In genomic region chr11:59307422-59308163, GRCm38 (mm10) we compare ENCODE assay signal across 8 mouse cellular contexts. TPM values are rescaled to one million over a fixed set of nuclear protein-coding genes. Genes with fewer than 3 reads are reported as not detected.
DNase-seq lines count a peak whose midpoint lies in the region; ATAC-seq lines count a peak whose summit lies in the region.

No protein-coding gene starts in this region.

- peak overlapping the region; percentile 66 for H3K4me3 ChIP-seq in embryonic facial prominence, embryonic 11.5 days (ENCODE audit: low read depth, low read length)
- peak overlapping the region; percentile 61 for H3K4me3 ChIP-seq in heart, embryonic 11.5 days (ENCODE audit: low read depth, low read length)
- H3K4me3 ChIP-seq in kidney, embryonic 15.5 days (replicated peaks), result peak overlapping the region; percentile 68
- H3K4me3 ChIP-seq in liver, embryonic 13.5 days (replicated peaks), result peak overlapping the region; percentile 54

- H3K27ac ChIP-seq in embryonic facial prominence, embryonic 11.5 days (replicated peaks; ENCODE audit: low read depth, low read length), result no peak overlapping the region
- H3K27ac ChIP-seq in heart, embryonic 11.5 days (ENCODE audit: low read depth, low read length), result no peak overlapping the region
- peak overlapping the region; percentile 71 for H3K27ac ChIP-seq in kidney, embryonic 15.5 days
- H3K27ac ChIP-seq in liver, embryonic 13.5 days, result no peak overlapping the region

- peak overlapping the region; percentile 96 for H3K4me2 ChIP-seq in embryonic facial prominence, embryonic 11.5 days (ENCODE audit: low read depth, low read length)
- peak overlapping the region; percentile 94 for H3K4me2 ChIP-seq in heart, embryonic 11.5 days
- H3K4me2 ChIP-seq in kidney, embryonic 15.5 days, result peak overlapping the region; percentile 99
- peak overlapping the region; percentile 64 for H3K4me2 ChIP-seq in liver, embryonic 13.5 days

- WGBS in embryonic facial prominence, embryonic 11.5 days, result under 1% methylated on average over 45 of the region's 45 CpGs
- WGBS in heart, embryonic 11.5 days (ENCODE audit: insufficient replicate concordance), result 1% methylated on average over 45 of the region's 45 CpGs
- WGBS in kidney, embryonic 15.5 days, result under 1% methylated on average over 44 of the region's 45 CpGs
- WGBS in liver, embryonic 13.5 days (ENCODE audit: insufficient replicate concordance), result 3% methylated on average over 45 of the region's 45 CpGs

- no peak for ATAC-seq in cerebellum, adult (ENCODE audit: insufficient number of reproducible peaks, low FRiP score, low TSS enrichment)
- no peak for ATAC-seq in embryonic facial prominence, embryonic 11.5 days (replicated peaks; ENCODE audit: insufficient number of reproducible peaks, low FRiP score, low TSS enrichment, low read depth)
- ATAC-seq in heart, embryonic 11.5 days (replicated peaks; ENCODE audit: insufficient number of reproducible peaks, low FRiP score, low TSS enrichment), result no peak
- peak; percentile 59 for ATAC-seq in kidney, embryonic 15.5 days (replicated peaks; ENCODE audit: low FRiP score)
- peak; percentile 32; the same call in 1 of the 2 replicates for ATAC-seq in liver, embryonic 13.5 days (ENCODE audit: low read depth)

- H3K4me1 ChIP-seq in embryonic facial prominence, embryonic 11.5 days (ENCODE audit: control insufficient read depth, insufficient read depth, low read length), result peaks cover 25% of the 10 kb centered on the region
- H3K4me1 ChIP-seq in heart, embryonic 11.5 days (ENCODE audit: control insufficient read depth, insufficient read depth, low read length), result peaks cover 26% of the 10 kb centered on the region
- H3K4me1 ChIP-seq in kidney, embryonic 15.5 days, result peaks cover 59% of the 10 kb centered on the region
- 0 out of 2 replicates have a peak, but pooled peaks cover 6% of the 10 kb centered on the region for H3K4me1 ChIP-seq in liver, embryonic 13.5 days (replicated peaks)

- DNase-seq in cerebellum, adult 11 months, result peak; percentile 61
- peak; percentile 88 for DNase-seq in embryonic facial prominence, embryonic 11.5 days (ENCODE audit: low spot score)
- DNase-seq in liver, embryonic 13.5 days, result peak; percentile 24
- peak; percentile 46 to 56 for DNase-seq in natural killer cell, adult 2 months (ENCODE audit: low spot score in 2 of 2)
- peak; percentile 92 for DNase-seq in testis, postnatal 10 days (ENCODE audit: low spot score)

- no peaks in the 10 kb centered on the region for H3K36me3 ChIP-seq in embryonic facial prominence, embryonic 11.5 days (replicated peaks; ENCODE audit: control insufficient read depth, insufficient read depth, low read depth, low read length)
- no peaks in the 10 kb centered on the region for H3K36me3 ChIP-seq in heart, embryonic 11.5 days (ENCODE audit: control insufficient read depth, insufficient read depth, low read length)
- no peaks in the 10 kb centered on the region for H3K36me3 ChIP-seq in kidney, embryonic 15.5 days
- no peaks in the 10 kb centered on the region for H3K36me3 ChIP-seq in liver, embryonic 13.5 days

- H3K9me3 ChIP-seq in embryonic facial prominence, embryonic 11.5 days (replicated peaks; ENCODE audit: control insufficient read depth, low read length), result no peaks in the 10 kb centered on the region
- no peaks in the 10 kb centered on the region for H3K9me3 ChIP-seq in heart, embryonic 11.5 days (replicated peaks; ENCODE audit: control insufficient read depth, low read length)
- no peaks in the 10 kb centered on the region for H3K9me3 ChIP-seq in kidney, embryonic 15.5 days (replicated peaks)
- H3K9me3 ChIP-seq in liver, embryonic 13.5 days (replicated peaks), result no peaks in the 10 kb centered on the region

- H3K27me3 ChIP-seq in embryonic facial prominence, embryonic 11.5 days (ENCODE audit: control insufficient read depth, insufficient read depth, low read length), result peaks cover 37% of the 10 kb centered on the region
- H3K27me3 ChIP-seq in heart, embryonic 11.5 days (ENCODE audit: control insufficient read depth, insufficient read depth, low read length), result peaks cover 70% of the 10 kb centered on the region
- H3K27me3 ChIP-seq in kidney, embryonic 15.5 days, result peaks cover 72% of the 10 kb centered on the region
- H3K27me3 ChIP-seq in liver, embryonic 13.5 days, result peaks cover 96% of the 10 kb centered on the region

- peak overlapping the region; percentile 69 for H3K9ac ChIP-seq in embryonic facial prominence, embryonic 11.5 days (replicated peaks; ENCODE audit: low read length)
- H3K9ac ChIP-seq in heart, embryonic 11.5 days (ENCODE audit: low read depth, low read length), result peak overlapping the region; percentile 76; the same call in 1 of the 2 replicates
- peak overlapping the region; percentile 59 for H3K9ac ChIP-seq in kidney, embryonic 15.5 days
- H3K9ac ChIP-seq in liver, embryonic 13.5 days, result no peak overlapping the region

RNA-seq across cellular contexts. Expression of gene Wnt9a, which starts 0.9 kb away (rescaled TPM):
- polyA plus RNA-seq in embryonic facial prominence, embryonic 11.5 days (2014; fragmentation: Nextera tagmentation; extraction: Ambion mirVana), result 1.6 and 1.8 TPM in 2 replicates
- polyA plus RNA-seq in heart, embryonic 11.5 days (2014; fragmentation: Nextera tagmentation; extraction: Ambion mirVana), result 1.3 and 1.6 TPM in 2 replicates
- 1.6 and 2.1 TPM in 2 replicates for polyA plus RNA-seq in kidney, embryonic 15.5 days (2015; fragmentation: Nextera tagmentation; extraction: Ambion mirVana)
- 0.22 and 0.39 TPM in 2 replicates for polyA plus RNA-seq in liver, embryonic 13.5 days (2015; fragmentation: Nextera tagmentation; extraction: Ambion mirVana)

RNA-seq across cellular contexts. Expression of gene Wnt3a, which starts 17.0 kb away (rescaled TPM):
- polyA plus RNA-seq in embryonic facial prominence, embryonic 11.5 days (2014; fragmentation: Nextera tagmentation; extraction: Ambion mirVana), result 0.39 and 0.77 TPM in 2 replicates
- not detected in 2 replicates for polyA plus RNA-seq in heart, embryonic 11.5 days (2014; fragmentation: Nextera tagmentation; extraction: Ambion mirVana)
- polyA plus RNA-seq in kidney, embryonic 15.5 days (2015; fragmentation: Nextera tagmentation; extraction: Ambion mirVana), result not detected in 2 replicates
- polyA plus RNA-seq in liver, embryonic 13.5 days (2015; fragmentation: Nextera tagmentation; extraction: Ambion mirVana), result 0.05 TPM in 1 of 2 replicates, not detected in the other

Comparison
In these comparisons a context has a peak if more than half of its experiments do, and no peak if none do; other contexts are left out.
1. DNase-seq: peak in every context shown above with its lines; median percentile 92 in testis, postnatal 10 days; 88 in embryonic facial prominence, embryonic 11.5 days; 61 in cerebellum, adult 11 months; 51 in natural killer cell, adult 2 months; 24 in liver, embryonic 13.5 days.
2. ATAC-seq: peak in kidney, embryonic 15.5 days (single experiment) and liver, embryonic 13.5 days (single experiment); none in cerebellum, adult (single experiment), embryonic facial prominence, embryonic 11.5 days (single experiment) and heart, embryonic 11.5 days (single experiment).
3. Peak in every context shown above with its lines, with median percentiles within 50 percentile points of each other: H3K4me2 ChIP-seq and H3K4me3 ChIP-seq.